Mouse (Mus musculus): ENCODE data around the gene Timm44. TPM values are rescaled to one million over a fixed set of nuclear protein-coding genes. Genes with fewer than 3 reads are reported as not detected.

Gene Timm44
- polyA plus RNA-seq, 1 experiment from 2014 or later = 71.3 TPM

DNA sequence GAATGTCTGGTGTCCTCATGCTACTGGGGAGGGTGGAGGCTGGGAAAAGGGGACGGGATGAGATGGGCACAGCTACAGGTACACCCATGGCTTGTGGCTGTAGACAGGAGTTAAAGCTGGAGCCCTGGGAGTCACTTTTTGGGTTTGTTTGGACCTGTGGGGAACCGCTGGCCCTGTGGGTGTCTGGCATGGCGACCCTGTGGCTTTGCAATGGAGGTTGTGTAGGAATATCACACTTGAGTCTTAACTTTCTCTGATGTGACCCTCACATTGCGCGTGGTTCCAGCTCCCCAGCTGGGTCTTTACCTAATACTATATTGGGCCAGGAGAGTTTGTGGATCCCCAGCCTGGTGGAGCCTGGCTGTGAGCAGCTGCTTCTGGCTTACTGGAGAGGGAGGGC, 30.7 kb downstream of the Timm44 start:
- peaks cover 20% of the 10 kb centered on the region for H3K4me1 ChIP-seq
- no peaks in the 10 kb centered on the region for H3K9me3 ChIP-seq (replicated peaks)
- no peak overlapping the region for H3K4me3 ChIP-seq
- H3K27ac ChIP-seq = no peak overlapping the region
- WGBS = 91% methylated on average over 5 of the region's 5 CpGs
- H3K36me3 ChIP-seq = peaks cover 92% of the 10 kb centered on the region
- 0 out of 2 replicates have a peak, but pooled peaks cover 6% of the 10 kb centered on the region for H3K27me3 ChIP-seq (ENCODE audit: low read depth, poor library complexity, severe bottlenecking)
- DNase-seq (ENCODE audit: low spot score) = no peak

DNA sequence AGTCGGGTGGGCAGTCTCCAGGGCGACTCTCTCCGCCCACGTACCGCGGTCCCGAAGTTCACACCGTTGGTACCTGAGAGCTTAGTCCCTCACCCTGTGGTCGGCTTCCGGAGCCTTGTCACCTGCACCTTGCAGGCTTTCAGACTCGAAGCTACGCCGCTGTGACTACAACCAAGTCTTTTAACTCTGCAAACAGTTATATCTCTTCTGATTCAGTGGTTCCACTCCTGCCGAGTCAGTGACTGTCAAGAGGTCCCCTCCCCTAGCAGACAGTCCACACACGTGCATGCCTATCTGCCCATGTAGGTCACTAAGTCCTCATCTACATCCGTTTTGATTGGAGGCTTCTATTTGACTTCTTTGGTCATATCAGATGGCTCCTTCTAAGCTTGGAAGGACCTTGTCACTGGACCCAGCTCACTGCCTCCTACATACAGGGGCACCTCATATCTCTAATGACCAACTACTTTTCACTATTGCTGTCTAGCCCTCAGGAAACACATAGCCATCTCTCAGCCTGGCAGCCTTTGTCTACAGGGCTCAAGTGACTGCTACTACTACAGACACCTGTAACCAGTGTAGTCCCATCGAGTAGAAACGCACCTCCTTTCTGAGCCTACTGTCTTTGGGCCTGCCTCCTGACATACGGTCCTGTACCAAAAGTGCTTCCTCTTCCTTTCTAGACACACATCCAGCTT, 36.4 kb downstream of the Timm44 start:
- Histone ChIP-seq H3K36me3 (peaks cover 42% of the 10 kb centered on the region), H3K9me3 (replicated peaks) (no peaks in the 10 kb centered on the region), H3K4me3 (peak overlapping the region; percentile 85), H3K27me3 (ENCODE audit: low read depth, poor library complexity, severe bottlenecking) (peaks cover 9% of the 10 kb centered on the region; the same call in 1 of the 2 replicates), H3K27ac (peak overlapping the region; percentile 97), H3K4me1 (peaks cover 19% of the 10 kb centered on the region)
- DNase-seq (ENCODE audit: low spot score) = no peak
- WGBS = 14% methylated on average over 19 of the region's 19 CpGs

DNA sequence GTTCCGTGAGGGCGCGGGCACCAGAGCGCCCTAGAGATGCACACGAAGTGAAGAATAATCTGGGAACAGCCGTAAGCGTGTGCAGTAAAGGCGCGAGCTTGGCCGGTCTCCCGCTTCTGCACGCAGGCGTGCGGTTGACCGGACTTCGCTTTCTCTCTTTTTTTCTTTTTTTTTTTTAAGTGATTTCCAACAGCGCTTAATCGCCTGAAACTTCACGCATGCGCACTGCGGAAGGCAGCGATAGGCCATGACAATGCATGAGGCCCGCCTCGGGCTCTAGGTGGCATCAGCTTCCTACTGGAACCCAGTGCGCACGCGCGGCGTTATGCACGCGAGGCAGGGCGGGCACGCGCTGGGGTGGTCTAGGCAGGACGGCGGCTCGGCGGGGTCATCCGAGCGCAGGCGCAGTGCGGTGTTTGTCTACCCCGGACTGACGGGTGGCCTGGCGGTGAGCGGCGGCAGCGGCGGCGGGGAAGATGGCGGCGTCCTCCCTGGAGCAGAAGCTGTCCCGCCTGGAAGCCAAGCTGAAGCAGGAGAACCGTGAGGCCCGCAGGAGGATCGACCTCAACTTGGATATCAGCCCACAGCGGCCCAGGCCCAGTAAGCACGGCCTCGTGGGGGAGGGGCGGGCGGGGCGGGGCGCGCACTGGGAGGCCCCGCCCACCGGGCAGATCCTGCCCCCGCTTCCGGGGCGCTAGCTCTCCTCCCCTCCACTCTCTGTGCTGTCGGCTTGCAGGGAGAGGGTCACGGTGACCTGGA, 37.1 kb downstream of the Timm44 start, which contains the start of the genes Map2k7 and Gm49320:
Map2k7 (plus strand) TSS at position 307 of the 759 bp plus-strand sequence.
Gm49320 (plus strand) TSS at position 432 of the 759 bp plus-strand sequence.
- H3K4me3 ChIP-seq = peak within 1 kb of the TSS; percentile 85
- WGBS = under 1% methylated on average over 68 of the region's 71 CpGs
- H3K27ac ChIP-seq = peak within 1 kb of the TSS; percentile 97
- H3K27me3 ChIP-seq (ENCODE audit: low read depth, poor library complexity, severe bottlenecking) = peaks cover 9% of the 10 kb centered on the region; the same call in 1 of the 2 replicates
- H3K36me3 ChIP-seq = peaks cover 35% of the 10 kb centered on the region
- no peaks in the 10 kb centered on the region for H3K9me3 ChIP-seq (replicated peaks)
- peaks cover 19% of the 10 kb centered on the region for H3K4me1 ChIP-seq
- DNase-seq (ENCODE audit: low spot score) = peak; percentile 100

DNA sequence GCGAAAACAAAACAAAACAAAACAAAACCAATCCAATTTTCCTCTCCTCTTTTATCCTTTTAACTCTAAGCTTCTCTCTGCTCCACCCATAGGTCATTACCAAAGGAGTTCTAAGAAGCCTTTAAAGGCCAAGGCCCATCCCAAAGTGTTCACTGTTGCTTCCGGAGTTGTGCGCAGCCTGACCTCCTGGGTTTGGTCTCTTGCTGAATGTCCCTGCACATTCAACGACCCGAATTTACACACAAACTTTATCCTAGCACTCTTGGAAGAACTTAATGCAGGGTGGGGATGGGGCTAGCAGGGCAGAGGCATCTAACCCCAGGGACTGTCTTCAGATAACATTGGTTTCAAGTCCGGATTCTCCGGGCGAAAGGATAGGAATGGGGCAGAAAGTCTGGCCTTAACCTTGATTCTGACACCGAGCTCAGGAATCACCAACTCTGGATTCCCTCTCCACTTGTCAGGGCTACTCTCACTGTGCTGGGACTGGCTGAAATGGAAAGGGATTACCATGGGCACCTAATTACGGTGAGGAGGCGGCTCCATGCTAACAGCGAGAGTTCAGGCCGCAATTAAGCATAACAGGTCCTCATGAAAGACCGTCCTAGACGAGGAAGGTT, 37.8 kb downstream of the Timm44 start:
- Histone ChIP-seq H3K27me3 (ENCODE audit: low read depth, poor library complexity, severe bottlenecking) (peaks cover 9% of the 10 kb centered on the region; the same call in 1 of the 2 replicates), H3K36me3 (peaks cover 28% of the 10 kb centered on the region), H3K4me3 (peak overlapping the region; percentile 85), H3K4me1 (peaks cover 19% of the 10 kb centered on the region), H3K27ac (peak overlapping the region; percentile 97), H3K9me3 (replicated peaks) (no peaks in the 10 kb centered on the region)
- WGBS = 25% methylated on average over 15 of the region's 15 CpGs
- no peak for DNase-seq (ENCODE audit: low spot score)

DNA sequence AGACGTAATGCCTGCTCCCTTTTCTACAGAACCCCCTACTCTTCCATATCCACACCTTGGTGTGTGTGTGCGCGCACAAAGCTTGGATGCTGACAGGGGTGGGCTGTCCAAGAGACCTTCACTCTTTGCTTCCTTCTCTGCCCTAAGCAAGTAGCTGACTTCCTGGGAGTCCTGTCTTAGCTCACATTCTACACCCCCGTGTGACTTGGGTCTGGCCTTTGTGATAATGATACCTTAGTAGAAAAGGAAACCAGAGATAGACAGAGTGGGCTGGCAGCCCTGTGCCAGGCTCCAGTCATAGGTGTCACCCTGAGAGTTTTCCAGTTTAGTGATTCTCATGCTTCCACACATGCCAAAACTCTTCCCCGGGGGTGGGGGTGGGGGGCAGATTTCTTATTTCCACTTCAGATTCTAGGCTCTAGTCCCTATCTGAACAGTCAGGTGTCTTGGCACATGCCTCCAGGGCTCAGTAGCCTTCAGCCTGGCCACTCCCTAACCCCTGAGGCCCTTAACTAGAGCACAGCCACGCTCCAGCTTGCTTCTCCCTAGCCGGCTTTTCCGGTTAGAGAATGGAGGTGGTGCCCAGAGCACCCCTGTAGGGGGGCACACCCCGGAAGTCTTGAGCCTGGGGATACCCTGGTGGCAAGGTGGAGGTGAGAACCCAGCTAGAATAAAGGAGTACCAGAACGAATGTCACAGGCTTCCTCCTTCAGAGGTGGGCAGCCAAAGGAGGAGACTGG, 44.9 kb downstream of the Timm44 start:
- 56% methylated on average over 10 of the region's 10 CpGs for WGBS
- H3K4me3 ChIP-seq = no peak overlapping the region
- no peak for DNase-seq (ENCODE audit: low spot score)
- no peaks in the 10 kb centered on the region for H3K9me3 ChIP-seq (replicated peaks)
- H3K4me1 ChIP-seq = peaks cover 8% of the 10 kb centered on the region
- no peak overlapping the region for H3K27ac ChIP-seq
- no peaks in the 10 kb centered on the region for H3K36me3 ChIP-seq
- peaks cover 39% of the 10 kb centered on the region for H3K27me3 ChIP-seq (ENCODE audit: low read depth, poor library complexity, severe bottlenecking)

DNA sequence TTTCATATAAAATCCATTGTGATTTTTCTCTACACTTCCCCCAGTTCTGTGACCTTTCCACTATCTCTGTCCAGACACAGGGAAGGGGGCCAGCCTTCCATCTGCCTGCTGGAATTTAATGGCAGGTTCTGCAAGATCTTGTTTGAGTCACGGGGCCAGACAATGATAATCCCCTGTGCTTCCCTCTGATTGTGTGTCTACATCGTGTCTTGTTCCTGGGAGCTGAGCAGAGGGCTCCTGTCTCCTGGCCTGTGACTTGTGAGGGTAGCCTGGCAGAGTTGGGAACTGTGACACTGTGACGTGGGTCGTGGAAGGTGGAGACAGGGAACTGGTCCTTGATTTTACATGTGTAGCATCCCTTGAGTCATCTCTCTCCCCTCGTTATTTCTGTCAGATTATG, 45.9 kb downstream of the Timm44 start:
- DNase-seq (ENCODE audit: low spot score) = no peak
- WGBS = 68% methylated on average over 5 of the region's 5 CpGs
- Histone ChIP-seq H3K27ac (no peak overlapping the region), H3K4me3 (no peak overlapping the region), H3K4me1 (peaks cover 8% of the 10 kb centered on the region), H3K27me3 (ENCODE audit: low read depth, poor library complexity, severe bottlenecking) (peaks cover 45% of the 10 kb centered on the region), H3K36me3 (no peaks in the 10 kb centered on the region), H3K9me3 (replicated peaks) (no peaks in the 10 kb centered on the region)

DNA sequence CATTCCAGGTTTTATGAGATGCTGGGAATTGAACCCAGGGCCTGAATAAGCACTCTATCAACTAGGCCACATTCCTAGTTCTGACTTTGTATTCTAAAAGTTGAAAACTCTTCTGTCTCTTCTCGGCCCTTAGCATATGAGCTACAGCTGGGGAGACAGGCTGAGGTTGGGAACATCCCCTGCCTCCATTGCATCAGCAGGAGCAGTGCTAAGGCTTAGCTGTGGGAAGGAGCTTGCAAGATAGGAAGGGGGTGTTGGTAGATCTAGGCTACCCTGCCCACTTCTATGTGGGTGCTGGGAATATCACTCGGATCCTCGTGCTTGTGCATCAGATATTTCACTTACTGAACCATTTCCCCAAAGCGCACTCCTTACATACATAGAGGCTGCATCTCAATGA, 47.8 kb downstream of the Timm44 start:
- no peaks in the 10 kb centered on the region for H3K36me3 ChIP-seq
- 93% methylated on average over 4 of the region's 4 CpGs for WGBS
- no peaks in the 10 kb centered on the region for H3K9me3 ChIP-seq (replicated peaks)
- no peak for DNase-seq (ENCODE audit: low spot score)
- no peak overlapping the region for H3K4me3 ChIP-seq
- H3K27me3 ChIP-seq (ENCODE audit: low read depth, poor library complexity, severe bottlenecking) = peaks cover 56% of the 10 kb centered on the region
- peaks cover 8% of the 10 kb centered on the region for H3K4me1 ChIP-seq
- no peak overlapping the region for H3K27ac ChIP-seq

DNA sequence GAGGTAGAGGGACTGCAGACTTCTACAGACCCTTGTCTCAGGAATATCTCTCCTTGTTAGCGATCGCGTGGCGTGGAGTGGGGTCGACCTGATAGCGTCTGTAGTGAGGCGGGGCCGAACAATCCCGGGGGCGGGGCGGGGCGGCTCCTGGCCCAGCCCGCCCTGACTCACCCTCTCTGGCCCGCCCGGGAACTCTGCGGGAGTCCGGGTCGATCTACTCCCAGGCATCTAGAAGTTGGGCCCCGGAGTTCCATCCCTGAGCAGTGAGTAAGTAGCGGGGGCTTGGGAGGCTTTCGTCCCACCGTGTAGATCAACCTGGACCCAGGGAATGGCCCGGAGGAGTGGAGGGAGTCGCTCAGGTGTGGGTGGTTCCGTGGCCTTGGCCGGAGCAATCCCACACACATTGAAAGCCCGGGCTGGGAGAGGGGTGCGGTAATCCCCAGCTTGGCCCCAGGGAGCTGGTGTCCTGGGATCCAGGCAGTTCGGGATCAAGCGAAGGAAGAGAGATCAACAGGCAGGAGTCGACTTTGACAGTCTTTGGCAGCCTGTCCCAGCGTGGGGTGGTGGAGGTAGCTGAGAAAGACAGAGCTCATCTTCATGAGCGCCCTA, 48.9 kb downstream of the Timm44 start, which contains the start of gene Lrrc8e:
Lrrc8e (plus strand) TSS at position 89 of the 609 bp plus-strand sequence.
- 3% methylated on average over 33 of the region's 33 CpGs for WGBS
- no peaks in the 10 kb centered on the region for H3K36me3 ChIP-seq
- peak within 1 kb of the TSS; percentile 16; the same call in 1 of the 2 replicates for H3K27ac ChIP-seq
- H3K27me3 ChIP-seq (ENCODE audit: low read depth, poor library complexity, severe bottlenecking) = peaks cover 56% of the 10 kb centered on the region
- H3K4me3 ChIP-seq = peak within 1 kb of the TSS; percentile 41
- no peaks in the 10 kb centered on the region for H3K9me3 ChIP-seq (replicated peaks)
- peaks cover 8% of the 10 kb centered on the region for H3K4me1 ChIP-seq
- DNase-seq (ENCODE audit: low spot score) = no peak

DNA sequence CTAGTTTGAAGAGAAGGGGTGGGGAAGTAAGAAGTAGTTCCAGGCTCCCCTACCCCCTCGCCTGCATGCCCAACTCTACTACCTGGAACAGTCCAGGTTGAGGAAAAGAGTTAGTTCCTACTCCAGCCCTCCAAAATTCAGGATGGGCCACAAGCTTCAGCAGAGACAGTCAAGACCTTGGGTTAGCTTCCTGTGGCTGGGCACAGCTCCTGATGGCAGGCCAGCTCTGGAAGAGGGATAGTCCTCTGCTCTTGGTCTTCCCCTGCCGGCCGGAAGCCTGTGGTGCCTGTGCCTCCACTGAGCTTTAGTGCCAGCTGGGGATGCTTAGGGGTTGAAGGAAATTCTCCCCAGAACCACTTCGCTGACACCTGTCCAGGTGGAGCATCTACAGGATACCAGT, 49.4 kb downstream of the Timm44 start:
- Histone ChIP-seq H3K27ac (peak overlapping the region; percentile 16; the same call in 1 of the 2 replicates), H3K9me3 (replicated peaks) (no peaks in the 10 kb centered on the region), H3K4me3 (peak overlapping the region; percentile 41), H3K4me1 (peaks cover 8% of the 10 kb centered on the region), H3K27me3 (ENCODE audit: low read depth, poor library complexity, severe bottlenecking) (peaks cover 56% of the 10 kb centered on the region), H3K36me3 (no peaks in the 10 kb centered on the region)
- 20% methylated on average over 4 of the region's 4 CpGs for WGBS
- DNase-seq (ENCODE audit: low spot score) = no peak

DNA sequence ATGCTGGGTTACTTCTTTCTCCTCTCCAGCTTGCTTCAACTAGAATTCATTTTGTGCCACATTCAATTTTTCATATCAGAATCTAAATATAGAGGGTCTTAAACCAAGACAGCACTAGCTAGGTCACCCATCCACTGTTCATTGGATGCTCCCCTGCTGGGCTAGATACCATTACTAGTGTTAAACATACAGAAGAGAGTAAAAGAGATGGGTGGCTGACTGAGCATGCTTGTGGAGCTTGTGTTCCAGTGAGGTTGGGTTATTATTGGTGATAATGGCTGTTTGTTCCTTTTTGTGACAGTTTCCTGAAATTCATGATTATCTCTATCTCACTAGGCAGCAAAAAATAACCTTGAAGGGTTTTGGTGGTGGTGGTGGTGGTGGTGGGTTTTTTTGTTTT, 53.7 kb downstream of the Timm44 start:
- Histone ChIP-seq H3K4me1 (peaks cover 11% of the 10 kb centered on the region), H3K9me3 (replicated peaks) (no peaks in the 10 kb centered on the region), H3K4me3 (no peak overlapping the region), H3K27me3 (ENCODE audit: low read depth, poor library complexity, severe bottlenecking) (peaks cover 59% of the 10 kb centered on the region), H3K27ac (no peak overlapping the region), H3K36me3 (no peaks in the 10 kb centered on the region)
- no peak for DNase-seq (ENCODE audit: low spot score)

DNA sequence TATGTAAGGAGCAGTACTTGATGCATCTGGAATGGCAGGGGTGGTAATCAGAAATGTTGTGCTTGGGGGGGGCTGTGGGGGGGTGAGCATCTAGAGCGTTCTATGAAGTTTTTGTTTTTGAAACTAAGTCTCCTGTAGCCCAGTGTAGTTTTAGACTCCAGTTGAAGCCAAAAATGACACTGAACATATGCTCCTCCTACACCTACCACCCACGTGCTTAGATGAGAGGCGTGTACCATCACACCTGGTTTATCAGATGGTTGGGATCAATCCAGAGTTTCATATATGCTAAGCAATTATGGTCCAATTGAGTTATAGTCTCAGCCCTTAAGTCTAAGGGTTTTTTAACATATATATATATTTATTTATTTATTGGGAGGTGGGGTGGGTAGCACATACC, 56.1 kb downstream of the Timm44 start:
- Histone ChIP-seq H3K4me1 (peaks cover 19% of the 10 kb centered on the region), H3K4me3 (no peak overlapping the region), H3K27me3 (ENCODE audit: low read depth, poor library complexity, severe bottlenecking) (peaks cover 59% of the 10 kb centered on the region), H3K36me3 (no peaks in the 10 kb centered on the region), H3K9me3 (replicated peaks) (no peaks in the 10 kb centered on the region), H3K27ac (no peak overlapping the region)
- no peak for DNase-seq (ENCODE audit: low spot score)
- WGBS = 89% methylated on average over 3 of the region's 3 CpGs

Measured in limb, embryonic 10.5 days (tissue).